Mouse (Mus musculus) megakaryocyte, adult 5-6 weeks (primary cell): ENCODE measurements around the gene Celf5. TPM values are rescaled to one million over a fixed set of nuclear protein-coding genes. Genes with fewer than 3 reads are reported as not detected.

Experiments
- ATAC-seq: 2 replicates; pipeline ENCODE4 v1.8.0; 2016; ENCODE audit warnings: mild to moderate bottlenecking, inconsistent platforms; ENCODE audit not compliant: poor library complexity, severe bottlenecking
- total RNA-seq, 2 experiments: library from RNA; stranded (forward) in 1 of 2; stranded (reverse) in 1 of 2; fragments of 153-499, 151-499 nt in 1 of 2; fragments of 221-1000, 200-1000 nt in 1 of 2; gene quantifications; 2 replicates each; pipeline versions ENCODE4 v1.2.3 to v1.2.4; 2015 to 2017

The Celf5 gene
- total RNA-seq, 2 experiments from 2014 or later: not detected

- ATAC-seq: no peak
Measured at GRCm38 (mm10) chr10:81418216-81419070, 64.1 kb downstream of the Celf5 start.

GRCm38 (mm10) chr10:81417227-81418215 is 65.0 kb downstream of the Celf5 start:
- ATAC-seq: no peak

- peak; percentile 43 for ATAC-seq
Measured at GRCm38 (mm10) chr10:81416581-81417226, 65.8 kb downstream of the Celf5 start.

GRCm38 (mm10) chr10:81415549-81416310 is 66.8 kb downstream of the Celf5 start:
- no peak for ATAC-seq

- ATAC-seq: no peak
Measured at GRCm38 (mm10) chr10:81415146-81415545, 67.4 kb downstream of the Celf5 start.

- ATAC-seq: no peak
Measured at GRCm38 (mm10) chr10:81414682-81415081, 67.8 kb downstream of the Celf5 start.

- ATAC-seq: peak; percentile 67
Measured at GRCm38 (mm10) chr10:81413310-81414261, 68.9 kb downstream of the Celf5 start.

- ATAC-seq: no peak
Measured at GRCm38 (mm10) chr10:81412586-81413309, 69.8 kb downstream of the Celf5 start.

- ATAC-seq: no peak
Measured at GRCm38 (mm10) chr10:81411471-81412400, 70.8 kb downstream of the Celf5 start.

- no peak for ATAC-seq
Measured at GRCm38 (mm10) chr10:81410981-81411380, 71.5 kb downstream of the Celf5 start.

GRCm38 (mm10) chr10:81410350-81410749 is 72.2 kb downstream of the Celf5 start:
- ATAC-seq: no peak

- ATAC-seq: no peak
Measured at GRCm38 (mm10) chr10:81409330-81409729, 73.2 kb downstream of the Celf5 start.

Other genes with a start within 250 kb of the Celf5 start
- gene Zfr2, start 249.6 kb downstream of the Celf5 start, total RNA-seq (2015): not detected in 2 replicates
- 0.16 and 0.26 TPM in 2 replicates for gene Zfr2, start 249.6 kb downstream of the Celf5 start, total RNA-seq (2017)
- 5.4 and 5.9 TPM in 2 replicates for gene Matk, start 229.8 kb downstream of the Celf5 start, total RNA-seq (2015)
- 7.5 and 8.1 TPM in 2 replicates for gene Matk, start 229.8 kb downstream of the Celf5 start, total RNA-seq (2017)
- gene Mrpl54, start 215.8 kb downstream of the Celf5 start, total RNA-seq (2015): 52.1 and 67.0 TPM in 2 replicates
- gene Mrpl54, start 215.8 kb downstream of the Celf5 start, total RNA-seq (2017): 97.4 and 154 TPM in 2 replicates
- 16.4 and 20.2 TPM in 2 replicates for gene Apba3, start 215.7 kb downstream of the Celf5 start, total RNA-seq (2015)
- 11.5 and 15.0 TPM in 2 replicates for gene Apba3, start 215.7 kb downstream of the Celf5 start, total RNA-seq (2017)
- gene Tjp3, start 191.1 kb downstream of the Celf5 start, total RNA-seq (2015): 3.4 and 3.7 TPM in 2 replicates
- 5.0 and 6.5 TPM in 2 replicates for gene Tjp3, start 191.1 kb downstream of the Celf5 start, total RNA-seq (2017)
- 28.0 and 31.7 TPM in 2 replicates for gene Pip5k1c, start 189.7 kb downstream of the Celf5 start, total RNA-seq (2015)
- gene Pip5k1c, start 189.7 kb downstream of the Celf5 start, total RNA-seq (2017): 40.4 and 46.1 TPM in 2 replicates
- 4.5 and 7.4 TPM in 2 replicates for gene Cactin, start 161.6 kb downstream of the Celf5 start, total RNA-seq (2015)
- gene Cactin, start 161.6 kb downstream of the Celf5 start, total RNA-seq (2017): 16.2 and 20.6 TPM in 2 replicates
- gene Tbxa2r, start 154.0 kb downstream of the Celf5 start, total RNA-seq (2015): 0.34 and 0.85 TPM in 2 replicates
- gene Tbxa2r, start 154.0 kb downstream of the Celf5 start, total RNA-seq (2017): 0.07 and 0.28 TPM in 2 replicates
- gene Gipc3, start 139.4 kb downstream of the Celf5 start, total RNA-seq (2015): not detected in 2 replicates
- not detected in 2 replicates for gene Gipc3, start 139.4 kb downstream of the Celf5 start, total RNA-seq (2017)
- gene Hmg20b, start 132.2 kb downstream of the Celf5 start, total RNA-seq (2015): 27.4 and 33.0 TPM in 2 replicates
- 18.1 and 24.5 TPM in 2 replicates for gene Hmg20b, start 132.2 kb downstream of the Celf5 start, total RNA-seq (2017)
- 4.1 and 4.6 TPM in 2 replicates for gene Mfsd12, start 125.2 kb downstream of the Celf5 start, total RNA-seq (2015)
- 7.4 TPM in 2 replicates for gene Mfsd12, start 125.2 kb downstream of the Celf5 start, total RNA-seq (2017)
- gene 4930404N11Rik, start 116.9 kb downstream of the Celf5 start, total RNA-seq (2015): 0.49 and 1.3 TPM in 2 replicates
- gene 4930404N11Rik, start 116.9 kb downstream of the Celf5 start, total RNA-seq (2017): 0.37 and 0.49 TPM in 2 replicates
- gene Fzr1, start 104.2 kb downstream of the Celf5 start, total RNA-seq (2015): 22.7 and 23.8 TPM in 2 replicates
- 20.9 and 24.0 TPM in 2 replicates for gene Fzr1, start 104.2 kb downstream of the Celf5 start, total RNA-seq (2017)
- gene Dohh, start 98.3 kb downstream of the Celf5 start, total RNA-seq (2015): 5.4 and 5.7 TPM in 2 replicates
- 21.9 and 42.4 TPM in 2 replicates for gene Dohh, start 98.3 kb downstream of the Celf5 start, total RNA-seq (2017)
- 0.83 and 2.9 TPM in 2 replicates for gene Gm48551, start 98.2 kb downstream of the Celf5 start, total RNA-seq (2015)
- 0.33 TPM in 1 of 2 replicates, not detected in the other for gene Gm48551, start 98.2 kb downstream of the Celf5 start, total RNA-seq (2017)
- gene Gm48552, start 93.7 kb downstream of the Celf5 start, total RNA-seq (2015): not detected in 2 replicates
- gene Gm48552, start 93.7 kb downstream of the Celf5 start, total RNA-seq (2017): 0.26 and 1.4 TPM in 2 replicates
- 30.6 and 34.0 TPM in 2 replicates for gene Smim24, start 89.7 kb downstream of the Celf5 start, total RNA-seq (2015)
- gene Smim24, start 89.7 kb downstream of the Celf5 start, total RNA-seq (2017): 6.5 and 11.5 TPM in 2 replicates
- 51.4 and 54.5 TPM in 2 replicates for gene Nfic, start 27.1 kb downstream of the Celf5 start, total RNA-seq (2015)
- 6.2 and 8.6 TPM in 2 replicates for gene Nfic, start 27.1 kb downstream of the Celf5 start, total RNA-seq (2017)
- gene Ncln, start 13.7 kb upstream of the Celf5 start, total RNA-seq (2015): 55.8 and 62.8 TPM in 2 replicates
- 72.4 and 76.3 TPM in 2 replicates for gene Ncln, start 13.7 kb upstream of the Celf5 start, total RNA-seq (2017)
- gene S1pr4, start 17.4 kb upstream of the Celf5 start, total RNA-seq (2015): 22.8 and 23.9 TPM in 2 replicates
- 28.1 and 29.3 TPM in 2 replicates for gene S1pr4, start 17.4 kb upstream of the Celf5 start, total RNA-seq (2017)
- gene Gna15, start 41.5 kb upstream of the Celf5 start, total RNA-seq (2015): 34.3 and 35.9 TPM in 2 replicates
- gene Gna15, start 41.5 kb upstream of the Celf5 start, total RNA-seq (2017): 31.5 and 42.4 TPM in 2 replicates
- 4.9 and 7.8 TPM in 2 replicates for gene Gna11, start 62.5 kb upstream of the Celf5 start, total RNA-seq (2015)
- gene Gna11, start 62.5 kb upstream of the Celf5 start, total RNA-seq (2017): 7.1 and 8.1 TPM in 2 replicates
- gene Aes, start 76.8 kb upstream of the Celf5 start, total RNA-seq (2015): 345 and 384 TPM in 2 replicates
- 238 and 282 TPM in 2 replicates for gene Aes, start 76.8 kb upstream of the Celf5 start, total RNA-seq (2017)
- 1.1 and 3.3 TPM in 2 replicates for gene Tle2, start 91.9 kb upstream of the Celf5 start, total RNA-seq (2015)
- gene Tle2, start 91.9 kb upstream of the Celf5 start, total RNA-seq (2017): 0.51 and 1.8 TPM in 2 replicates
- gene Tle6, start 118.4 kb upstream of the Celf5 start, total RNA-seq (2015): 1.9 and 8.9 TPM in 2 replicates
- 6.5 and 11.4 TPM in 2 replicates for gene Tle6, start 118.4 kb upstream of the Celf5 start, total RNA-seq (2017)
- gene BC025920, start 123.6 kb upstream of the Celf5 start, total RNA-seq (2015): 1.7 and 2.0 TPM in 2 replicates
- 2.3 and 2.4 TPM in 2 replicates for gene BC025920, start 123.6 kb upstream of the Celf5 start, total RNA-seq (2017)
- 6.3 and 8.0 TPM in 2 replicates for gene Sirt6, start 145.1 kb upstream of the Celf5 start, total RNA-seq (2015)
- 2.5 and 6.4 TPM in 2 replicates for gene Sirt6, start 145.1 kb upstream of the Celf5 start, total RNA-seq (2017)
- 1.0 and 1.1 TPM in 2 replicates for gene Ankrd24, start 145.8 kb upstream of the Celf5 start, total RNA-seq (2015)
- gene Ankrd24, start 145.8 kb upstream of the Celf5 start, total RNA-seq (2017): 1.7 and 1.8 TPM in 2 replicates
- 3.0 and 5.4 TPM in 2 replicates for gene Gm10778, start 166.3 kb upstream of the Celf5 start, total RNA-seq (2015)
- 3.4 and 4.9 TPM in 2 replicates for gene Gm10778, start 166.3 kb upstream of the Celf5 start, total RNA-seq (2017)
- 16.6 and 23.7 TPM in 2 replicates for gene Zfp433, start 222.1 kb upstream of the Celf5 start, total RNA-seq (2015)
- 7.9 and 13.9 TPM in 2 replicates for gene Zfp433, start 222.1 kb upstream of the Celf5 start, total RNA-seq (2017)